Mouse (Mus musculus) skeletal muscle tissue, adult 2 months (tissue): ENCODE measurements around the gene Olfr1089.

Experiments used
- DNase-seq: peaks from one replicate; pipeline ENCODE4 v3.0.0-alpha.2; 2012; ENCODE audit warnings: low read depth, low spot score

Gene Olfr1089

GRCm38 (mm10) chr2:86733601-86734000 lies at the start of gene Olfr1089:
Olfr1089 (minus strand) TSS chr2:86733701.
- no peak for DNase-seq

- no peak for DNase-seq
Observed at GRCm38 (mm10) chr2:86782179-86782578, 48.7 kb upstream of the Olfr1089 start, which contains the start of gene Olfr1093. Olfr1093 (plus strand) TSS chr2:86782479.

GRCm38 (mm10) chr2:86761050-86761449 lies 27.5 kb upstream of the Olfr1089 start:
- DNase-seq = no peak

GRCm38 (mm10) chr2:86758893-86759292 lies 25.4 kb upstream of the Olfr1089 start, which contains the start of gene Olfr1090:
Olfr1090 (minus strand) TSS chr2:86758993.
- DNase-seq = no peak

GRCm38 (mm10) chr2:86698295-86698694 lies 35.2 kb downstream of the Olfr1089 start, which contains the start of gene Olfr1087:
Olfr1087 (minus strand) TSS chr2:86698395.
- DNase-seq = no peak
